Mouse (Mus musculus): ENCODE measurements around the gene Slc25a42. TPM values are rescaled to one million over a fixed set of nuclear protein-coding genes. Genes with fewer than 3 reads are reported as not detected.

The Slc25a42 gene
- total RNA-seq, 2 experiments from 2014 or later: 27.5 to 33.3 TPM

DNA sequence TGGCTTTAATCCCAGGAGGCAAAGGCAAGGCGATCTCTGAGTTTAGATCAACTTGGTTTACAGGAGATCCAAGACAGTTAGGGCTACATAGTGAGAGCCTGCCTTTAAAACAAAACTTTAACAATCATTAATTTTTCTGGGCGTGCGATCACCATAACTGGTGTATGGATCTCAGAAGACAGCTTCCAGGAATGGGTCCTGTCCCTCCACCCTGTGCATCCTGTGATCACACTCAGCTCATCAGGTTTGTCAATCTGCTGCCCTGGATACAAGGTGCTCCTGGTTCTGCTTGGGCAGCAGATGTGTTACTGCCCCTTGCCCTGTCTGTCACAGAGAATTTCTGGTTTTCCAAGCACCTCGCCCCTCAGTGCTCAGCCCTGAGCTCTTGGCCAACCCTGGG, 52.9 kb downstream of the Slc25a42 start:
- TF ChIP-seq CTCF (IDR thresholded peaks at IDR 0.05): no peak
- no peak for DNase-seq
- Histone ChIP-seq H3K4me3 (no peak overlapping the region), H3K27ac (no peak overlapping the region)
- intact Hi-C loops (cut with DNase I): no loop called here

GRCm38 (mm10) chr8:70158069-70158853, 53.8 kb downstream of the Slc25a42 start:
- no peak for TF ChIP-seq CTCF (IDR thresholded peaks at IDR 0.05)
- Histone ChIP-seq H3K27ac (peak overlapping the region; percentile 20; the same call in 1 of the 2 replicates), H3K4me3 (peak overlapping the region; percentile 78)
- DNase-seq: peak; percentile 78
- intact Hi-C loops (cut with DNase I): no loop called here

DNA sequence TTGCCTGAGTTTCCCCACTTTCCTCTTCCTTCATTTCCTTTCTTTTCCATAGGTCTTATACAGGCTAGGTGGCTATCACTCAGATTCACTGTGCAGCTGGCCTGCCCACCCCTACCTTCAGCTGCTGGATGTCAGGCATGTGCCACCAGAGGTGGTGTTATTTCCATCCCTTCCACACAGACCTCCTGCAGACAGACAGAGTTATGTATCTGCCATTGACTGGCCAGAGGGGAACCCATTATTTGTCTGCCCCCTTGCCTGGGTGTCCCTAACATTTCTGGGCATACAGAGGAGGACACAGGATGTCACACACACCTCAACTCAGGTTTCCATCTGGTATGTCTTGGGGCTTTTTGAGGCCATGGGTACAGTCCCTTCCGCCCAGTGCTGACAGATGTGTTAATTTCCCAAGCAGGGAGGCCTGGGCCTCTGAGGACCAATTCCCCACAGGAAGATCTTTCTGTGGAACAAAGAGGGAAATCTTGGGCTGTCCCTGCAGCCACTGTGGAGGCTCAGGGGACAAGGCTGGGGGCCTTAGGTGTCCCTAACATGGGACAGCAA, 54.8 kb downstream of the Slc25a42 start:
- H3K27ac ChIP-seq: no peak overlapping the region
- H3K4me3 ChIP-seq: no peak overlapping the region
- DNase-seq: no peak
- no peak for TF ChIP-seq CTCF (IDR thresholded peaks at IDR 0.05)
- intact Hi-C loops (cut with DNase I): no loop called here

- intact Hi-C loops (cut with DNase I): no loop called here
- Histone ChIP-seq H3K4me3 (no peak overlapping the region), H3K27ac (no peak overlapping the region)
- no peak for TF ChIP-seq CTCF (IDR thresholded peaks at IDR 0.05)
- peak; percentile 71 for DNase-seq
These were observed 59.4 kb downstream of the Slc25a42 start for GRCm38 (mm10) chr8:70152537-70153257.

GRCm38 (mm10) chr8:70150158-70150557, 61.9 kb downstream of the Slc25a42 start:
- Histone ChIP-seq H3K4me3 (no peak overlapping the region), H3K27ac (peak overlapping the region; percentile 10; the same call in 1 of the 2 replicates)
- DNase-seq: peak; percentile 67
- intact Hi-C loops (cut with DNase I): no loop called here
- TF ChIP-seq CTCF (IDR thresholded peaks at IDR 0.05): no peak

DNA sequence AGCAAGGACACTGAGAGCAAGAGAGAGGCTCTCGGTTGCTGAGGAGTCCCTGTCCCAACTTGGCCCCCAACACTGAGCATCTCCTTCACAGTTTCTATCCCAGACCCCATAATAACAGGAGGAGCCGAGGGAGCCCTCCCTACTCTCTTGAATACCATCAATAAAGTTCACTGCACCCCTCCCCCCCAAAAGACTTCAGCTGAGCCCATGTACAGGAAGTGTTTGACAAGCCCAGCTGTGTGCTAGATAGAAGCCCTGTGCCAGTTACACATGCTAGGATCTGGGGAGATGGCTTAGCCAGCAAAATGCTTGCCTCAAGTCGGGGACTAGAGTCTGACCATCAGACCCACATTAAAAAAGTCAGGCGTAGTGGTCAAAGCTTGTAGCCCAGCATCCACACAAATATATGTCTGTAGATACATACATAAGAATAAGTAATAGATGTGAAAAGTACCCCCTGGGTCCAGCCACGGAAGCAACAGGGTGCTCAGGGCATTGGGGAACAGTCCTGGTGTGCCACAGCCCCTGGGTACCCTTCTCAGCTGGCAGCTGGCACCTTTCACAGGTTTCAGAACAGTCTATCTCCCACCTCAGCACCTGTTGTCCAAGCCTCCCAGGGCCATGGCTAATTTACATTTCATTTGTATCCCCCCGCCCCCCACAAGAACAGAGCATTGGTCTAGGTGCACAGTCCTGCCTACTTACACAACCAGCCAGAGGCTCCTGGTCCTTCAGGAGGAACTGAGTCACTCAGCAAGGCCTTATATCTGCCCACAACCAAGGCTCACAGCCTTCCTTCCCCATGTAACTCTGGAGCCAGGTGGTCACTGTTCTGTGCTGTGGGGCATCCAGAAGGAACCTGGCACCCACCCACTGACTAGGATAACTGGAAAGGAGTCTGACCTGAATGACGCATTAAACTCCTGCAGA, 64.2 kb downstream of the Slc25a42 start:
- intact Hi-C loops (cut with DNase I): no loop called here
- no peak for TF ChIP-seq CTCF (IDR thresholded peaks at IDR 0.05)
- no peak overlapping the region for H3K27ac ChIP-seq
- DNase-seq: no peak
- H3K4me3 ChIP-seq: no peak overlapping the region

DNA sequence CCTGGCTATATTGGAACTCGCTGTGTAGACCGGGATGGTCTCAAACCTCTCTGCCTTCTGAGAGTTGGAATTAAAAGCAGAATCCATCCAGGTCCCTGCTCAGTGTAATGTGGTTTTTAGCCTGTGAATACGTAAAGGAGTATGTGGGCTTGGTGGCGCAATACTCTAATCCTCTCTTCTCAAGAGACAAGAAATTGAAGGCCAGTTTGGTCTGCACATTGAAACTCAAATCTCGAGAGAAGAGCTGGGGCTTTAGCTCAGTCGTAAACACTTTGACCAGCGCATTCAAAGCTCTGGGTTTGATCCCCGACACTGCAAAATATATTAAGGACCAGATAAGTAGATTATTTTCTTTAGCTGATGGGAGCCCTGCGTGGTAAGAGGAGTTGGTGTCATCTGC, 72.1 kb downstream of the Slc25a42 start:
- H3K4me3 ChIP-seq: peak overlapping the region; percentile 94
- peak overlapping the region; percentile 94 for H3K27ac ChIP-seq
- intact Hi-C loops (cut with DNase I): loop anchor here (2.0 kb wide), 1 partner anchor 33 kb away; the partner anchor contains the start of gene Tmem161a
- DNase-seq: no peak
- TF ChIP-seq CTCF (IDR thresholded peaks at IDR 0.05): no peak

GRCm38 (mm10) chr8:70139026-70139857, 72.9 kb downstream of the Slc25a42 start, which contains the start of the genes Rfxank, Borcs8 and Mef2b:
TSS of gene Rfxank (minus strand) at chr8:70139154.
TSS of gene Borcs8 (plus strand) at chr8:70139499.
TSS of gene Mef2b (plus strand) at chr8:70139711.
- intact Hi-C loops (cut with DNase I): loop anchor here (2.0 kb wide), 1 partner anchor 34 kb away; the partner anchor contains the start of gene Tmem161a
- DNase-seq: peak; percentile 100
- H3K27ac ChIP-seq: peak within 1 kb of the TSS; percentile 94
- H3K4me3 ChIP-seq: peak within 1 kb of the TSS; percentile 94
- no peak for TF ChIP-seq CTCF (IDR thresholded peaks at IDR 0.05)

DNA sequence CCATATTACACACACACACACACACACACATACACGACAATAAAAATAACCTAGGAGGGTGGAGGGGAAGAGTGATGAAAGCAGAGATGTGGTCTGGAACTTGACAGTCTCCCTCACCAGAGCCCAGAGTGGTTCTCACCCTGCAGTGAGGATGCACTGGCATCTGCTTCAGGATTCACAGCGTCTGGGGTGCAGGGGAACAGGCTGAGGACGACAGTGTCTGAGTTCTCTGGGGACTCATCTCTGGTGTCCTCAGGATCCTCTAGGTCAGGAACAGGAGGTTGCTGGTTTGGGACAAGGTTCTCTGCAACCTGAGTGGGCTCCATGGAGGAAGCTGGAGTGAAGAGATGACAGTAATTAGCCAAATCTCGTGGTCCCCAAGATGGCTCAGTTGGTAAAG, 74.2 kb downstream of the Slc25a42 start:
- Histone ChIP-seq H3K27ac (peak overlapping the region; percentile 94), H3K4me3 (peak overlapping the region; percentile 94)
- TF ChIP-seq CTCF (IDR thresholded peaks at IDR 0.05): no peak
- intact Hi-C loops (cut with DNase I): loop anchor here (2.0 kb wide), 1 partner anchor 35 kb away; the partner anchor contains the start of gene Tmem161a
- no peak for DNase-seq

- Histone ChIP-seq H3K27ac (no peak overlapping the region), H3K4me3 (no peak overlapping the region)
- DNase-seq: no peak
- no peak for TF ChIP-seq CTCF (IDR thresholded peaks at IDR 0.05)
- intact Hi-C loops (cut with DNase I): no loop called here
These were observed 75.5 kb downstream of the Slc25a42 start for GRCm38 (mm10) chr8:70136591-70136990.

- intact Hi-C loops (cut with DNase I): no loop called here
- no peak for TF ChIP-seq CTCF (IDR thresholded peaks at IDR 0.05)
- no peak for DNase-seq
- H3K27ac ChIP-seq: no peak overlapping the region
- no peak overlapping the region for H3K4me3 ChIP-seq
These were observed 77.2 kb downstream of the Slc25a42 start for GRCm38 (mm10) chr8:70134931-70135330.

Other genes with a start within 250 kb of the Slc25a42 start
- 10 to 100 TPM; 26.5 to 32.6 TPM for gene Gatad2a, start 215.9 kb downstream of the Slc25a42 start, total RNA-seq (2021)
- 10 to 100 TPM; 24.8 to 31.0 TPM for gene Mau2, start 169.6 kb downstream of the Slc25a42 start, total RNA-seq (2021)
- gene Sugp1, start 169.5 kb downstream of the Slc25a42 start, total RNA-seq (2021): 10 to 100 TPM; 16.8 to 21.0 TPM
- gene Tm6sf2, start 139.4 kb downstream of the Slc25a42 start, total RNA-seq (2021): 1 to 10 TPM in 1 of 2 experiments, under 1 TPM in 1; 0.33 to 1.0 TPM
- gene Hapln4, start 128.8 kb downstream of the Slc25a42 start, total RNA-seq (2021): under 1 TPM in 1 of 2 experiments, not detected in 1; 0.08 TPM
- not detected for gene Ncan, start 91.4 kb downstream of the Slc25a42 start, total RNA-seq (2021)
- gene Nr2c2ap, start 81.0 kb downstream of the Slc25a42 start, total RNA-seq (2021): 1 to 10 TPM; 4.3 to 6.5 TPM
- gene Rfxank, start 73.2 kb downstream of the Slc25a42 start, total RNA-seq (2021): 10 to 100 TPM in 1 of 2 experiments, 1 to 10 TPM in 1; 7.5 to 10.7 TPM
- gene Borcs8, start 72.8 kb downstream of the Slc25a42 start, total RNA-seq (2021): 10 to 100 TPM; 11.6 to 14.8 TPM
- gene Mef2b, start 72.6 kb downstream of the Slc25a42 start, total RNA-seq (2021): under 1 TPM; 0.31 to 0.56 TPM
- 10 to 100 TPM; 81.1 to 86.2 TPM for gene Tmem161a, start 39.9 kb downstream of the Slc25a42 start, total RNA-seq (2021)
- gene Sugp2, start 21.9 kb upstream of the Slc25a42 start, total RNA-seq (2021): 10 to 100 TPM; 41.8 to 50.7 TPM
- gene Armc6, start 22.2 kb upstream of the Slc25a42 start, total RNA-seq (2021): 1 to 10 TPM; 7.6 to 9.7 TPM
- gene Homer3, start 70.5 kb upstream of the Slc25a42 start, total RNA-seq (2021): 1 to 10 TPM; 3.8 to 4.3 TPM
- gene Ddx49, start 90.2 kb upstream of the Slc25a42 start, total RNA-seq (2021): 10 to 100 TPM; 29.9 to 30.0 TPM
- 100 to 1,000 TPM; 118 to 128 TPM for gene Cope, start 90.2 kb upstream of the Slc25a42 start, total RNA-seq (2021)
- gene Cers1, start 103.5 kb upstream of the Slc25a42 start, total RNA-seq (2021): 10 to 100 TPM; 14.0 to 23.3 TPM
- gene Gdf1, start 117.5 kb upstream of the Slc25a42 start, total RNA-seq (2021): 1 to 10 TPM in 1 of 2 experiments, not detected in 1; 1.0 TPM
- 10 to 100 TPM; 28.1 to 35.1 TPM for gene Upf1, start 141.0 kb upstream of the Slc25a42 start, total RNA-seq (2021)
- 10 to 100 TPM in 1 of 2 experiments, 1 to 10 TPM in 1; 5.5 to 31.2 TPM for gene Comp, start 161.3 kb upstream of the Slc25a42 start, total RNA-seq (2021)
- gene Crtc1, start 227.3 kb upstream of the Slc25a42 start, total RNA-seq (2021): 1 to 10 TPM; 8.9 to 9.5 TPM

All from gastrocnemius, adult 2 months (tissue).